Comparison of ENCODE assay signal across 17 mouse cellular contexts in the genomic region with DNA sequence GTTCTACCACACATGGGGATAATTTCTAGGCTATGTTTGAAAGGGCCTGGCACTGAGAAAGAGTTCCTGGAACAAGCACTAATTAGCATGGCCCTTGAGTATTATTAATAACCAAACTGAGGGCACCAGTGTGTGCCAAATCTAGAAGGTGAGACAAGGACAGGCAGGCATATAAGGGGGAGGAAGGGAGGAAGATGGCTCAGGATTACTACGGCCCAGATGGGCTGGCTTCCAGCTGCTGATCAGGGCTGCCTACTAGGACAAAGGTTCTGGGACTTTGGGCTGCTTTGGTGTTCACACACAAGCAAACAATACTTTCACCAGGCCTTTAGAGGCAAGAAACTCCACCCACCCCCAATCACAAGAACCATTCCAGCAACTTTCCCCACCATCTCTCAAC. TPM values are rescaled to one million over a fixed set of nuclear protein-coding genes. Genes with fewer than 3 reads are reported as not detected.
DNase-seq lines count a peak whose midpoint lies in the region; ATAC-seq lines count a peak whose summit lies in the region.
"Had no signal": no experiment of that assay in that cellular context is flagged by ENCODE, and none has a peak within 500 bp of the region (broad histone marks: within the 10 kb centered on the region; RNA-seq: fewer than 3 reads in every experiment).

No protein-coding gene starts in this region.

- WGBS in kidney, embryonic 16.5 days: 86% methylated on average over 1 of the region's 1 CpGs
- 93% methylated on average over 1 of the region's 1 CpGs for WGBS in forebrain, embryonic 11.5 days

- H3K4me3 ChIP-seq in kidney, embryonic 16.5 days (ENCODE audit: low read length): no peak overlapping the region
- no peak overlapping the region for H3K4me3 ChIP-seq in forebrain, embryonic 11.5 days (ENCODE audit: low read depth, low read length)
- H3K4me3 ChIP-seq: intestine, embryonic 15.5 days; limb, embryonic 12.5 days had no signal

- H3K9me3 ChIP-seq in kidney, embryonic 16.5 days (ENCODE audit: low read length): no peaks in the 10 kb centered on the region
- H3K9me3 ChIP-seq in forebrain, embryonic 11.5 days (ENCODE audit: control insufficient read depth, low read length): no peaks in the 10 kb centered on the region
- H3K9me3 ChIP-seq: intestine, embryonic 15.5 days; limb, embryonic 12.5 days had no signal

- no peak overlapping the region for H3K27ac ChIP-seq in kidney, embryonic 16.5 days (ENCODE audit: low read length)
- no peak overlapping the region for H3K27ac ChIP-seq in forebrain, embryonic 11.5 days (ENCODE audit: low read depth, low read length)
- H3K27ac ChIP-seq: hindbrain, embryonic 14.5 days; intestine, embryonic 15.5 days; limb, embryonic 12.5 days; stomach, postnatal 0 days had no signal

- H3K4me2 ChIP-seq in kidney, embryonic 16.5 days (replicated peaks; ENCODE audit: low read depth, low read length): no peak overlapping the region
- H3K4me2 ChIP-seq in forebrain, embryonic 11.5 days (ENCODE audit: low read depth, low read length, severe bottlenecking): no peak overlapping the region
- H3K4me2 ChIP-seq: hindbrain, embryonic 14.5 days; intestine, embryonic 15.5 days; limb, embryonic 12.5 days had no signal

- intact Hi-C loops in heart, postnatal 14 days (cut with DNase I): no loop called here

- no peaks in the 10 kb centered on the region for H3K36me3 ChIP-seq in kidney, embryonic 16.5 days (ENCODE audit: insufficient read depth, low read length)
- no peaks in the 10 kb centered on the region for H3K36me3 ChIP-seq in forebrain, embryonic 11.5 days (ENCODE audit: control insufficient read depth, insufficient read depth, low read length)
- H3K36me3 ChIP-seq: intestine, embryonic 15.5 days; limb, embryonic 12.5 days had no signal

- H3K27me3 ChIP-seq in kidney, embryonic 16.5 days (ENCODE audit: insufficient read depth, low read length): peaks cover 14% of the 10 kb centered on the region; the same call in 1 of the 2 replicates
- H3K27me3 ChIP-seq in forebrain, embryonic 11.5 days (ENCODE audit: control insufficient read depth, insufficient read depth, low read length): no peaks in the 10 kb centered on the region
- H3K27me3 ChIP-seq: intestine, embryonic 15.5 days had no signal

- H3K9ac ChIP-seq in kidney, embryonic 16.5 days (replicated peaks; ENCODE audit: low read length): no peak overlapping the region
- H3K9ac ChIP-seq in forebrain, embryonic 11.5 days (ENCODE audit: low read length): no peak overlapping the region
- H3K9ac ChIP-seq: hindbrain, embryonic 14.5 days; intestine, embryonic 15.5 days; limb, embryonic 12.5 days had no signal

- ATAC-seq in kidney, embryonic 16.5 days (ENCODE audit: low FRiP score, low TSS enrichment): no peak
- no peak for ATAC-seq in forebrain, embryonic 11.5 days (replicated peaks; ENCODE audit: low FRiP score)
- ATAC-seq: forebrain, embryonic 14.5 days; intestine, embryonic 15.5 days had no signal

- peak; percentile 1 for DNase-seq in gastrocnemius, adult 18-20 months (ENCODE audit: low spot score)
- no peak for DNase-seq in gastrocnemius, adult 8-10 months (ENCODE audit: low spot score in 2 of 2)
- DNase-seq in kidney, adult 18-20 months: peak; percentile 13
- DNase-seq in adrenal gland, postnatal 25 days: peak; percentile 2
- DNase-seq in heart, postnatal 14 days: peak; percentile 26 to 47
- no peak for DNase-seq in ovary, postnatal 36 days (ENCODE audit: low spot score)
- DNase-seq in forebrain, embryonic 11.5 days (ENCODE audit: low spot score): no peak
- DNase-seq: cerebellum, adult 18-20 months; cerebellum, postnatal 36 days; right cerebral cortex, postnatal 25 days; thymus, postnatal 25 days had no signal

- H3K4me1 ChIP-seq in kidney, embryonic 16.5 days (ENCODE audit: insufficient read depth, low read length): no peaks in the 10 kb centered on the region
- no peaks in the 10 kb centered on the region for H3K4me1 ChIP-seq in forebrain, embryonic 11.5 days (replicated peaks; ENCODE audit: control insufficient read depth, insufficient read depth, low read length)
- H3K4me1 ChIP-seq: intestine, embryonic 15.5 days; limb, embryonic 12.5 days had no signal

RNA-seq across cellular contexts. Expression of gene Mtm1, which starts 24.2 kb away (rescaled TPM):
- 10 to 100 TPM; 11.8 to 12.1 TPM for total RNA-seq in gastrocnemius, adult 18-20 months (2021)
- 10 to 100 TPM; 11.7 to 13.9 (median 12.5) TPM for total RNA-seq in gastrocnemius, adult 8-10 months (2022)
- 5.9 and 6.3 TPM in 2 replicates for polyA plus RNA-seq in kidney, embryonic 16.5 days (2015; fragmentation: Nextera tagmentation; extraction: Ambion mirVana)
- 21.2 and 29.9 TPM in 2 replicates for total RNA-seq in adrenal gland, postnatal 25 days (2021)
- 10 to 100 TPM; 21.0 to 21.8 TPM for total RNA-seq in heart, postnatal 14 days (2021)
- 5.8 TPM in 2 replicates for polyA plus RNA-seq in forebrain, embryonic 11.5 days (2014; fragmentation: Nextera tagmentation; extraction: Ambion mirVana)

Comparison
In these comparisons a context has a peak if more than half of its experiments do, and no peak if none do; other contexts are left out.
1. DNase-seq: peak in gastrocnemius, adult 18-20 months (single experiment), kidney, adult 18-20 months (single experiment), adrenal gland, postnatal 25 days (single experiment) and heart, postnatal 14 days (2 of 2); none in gastrocnemius, adult 8-10 months (0 of 2), ovary, postnatal 36 days (single experiment) and forebrain, embryonic 11.5 days (single experiment).